Comparison of ENCODE assay signal across 7 mouse cellular contexts in genomic region chr6:37398943-37399342, GRCm38 (mm10). TPM values are rescaled to one million over a fixed set of nuclear protein-coding genes. Genes with fewer than 3 reads are reported as not detected.
DNase-seq lines count a peak whose midpoint lies in the region; ATAC-seq and TF ChIP-seq lines count a peak whose summit lies in the region.

No protein-coding gene starts in this region.

- DNase-seq in CH12.LX (ENCODE audit: extremely low read depth): peak; percentile 54
- no peak for DNase-seq in thymus, postnatal 14 days
- no peak for DNase-seq in adipocyte (ENCODE audit: low spot score)

- H3K4me3 ChIP-seq in C2C12 (ENCODE audit: insufficient read depth, poor library complexity, severe bottlenecking) (no peak overlapping the region), CH12.LX (replicated peaks in 1 of 3; ENCODE audit: low read depth in 2 of 3, low read length in 2 of 3, poor library complexity in 1 of 3) (no peak overlapping the region)
- H3K4me3 ChIP-seq in heart, embryonic 11.5 days (ENCODE audit: low read depth, low read length): no peak overlapping the region
- no peak overlapping the region for H3K4me3 ChIP-seq in liver, embryonic 15.5 days (replicated peaks)

- H3K79me2 ChIP-seq in C2C12 (ENCODE audit: control insufficient read depth, insufficient read depth): peaks cover 18% of the 10 kb centered on the region
- peaks cover 14% of the 10 kb centered on the region for H3K79me2 ChIP-seq in CH12.LX (replicated peaks; ENCODE audit: control insufficient read depth, extremely low read depth, insufficient read depth, poor library complexity, severe bottlenecking)

- no peak overlapping the region for H3K9ac ChIP-seq in CH12.LX (ENCODE audit: insufficient read depth, low read depth)
- H3K9ac ChIP-seq in heart, embryonic 11.5 days (ENCODE audit: low read depth, low read length): 0 out of 2 replicates have a peak overlapping the region, but pooled peaks have one; percentile 28
- H3K9ac ChIP-seq in liver, embryonic 15.5 days: no peak overlapping the region

- ATAC-seq in heart, embryonic 11.5 days (replicated peaks; ENCODE audit: insufficient number of reproducible peaks, low FRiP score, low TSS enrichment): peak; percentile 20; the same call in 1 of the 2 replicates
- 0 out of 2 replicates have a peak, but pooled peaks have one; percentile 7 for ATAC-seq in liver, embryonic 15.5 days (ENCODE audit: insufficient read depth)
- no peak for ATAC-seq in erythroblast, adult 5-6 weeks (replicated peaks; ENCODE audit: low FRiP score, poor library complexity, severe bottlenecking)

- H3K79me3 ChIP-seq in C2C12 (ENCODE audit: low read depth): peaks cover 1% of the 10 kb centered on the region

- TF ChIP-seq EP300 in CH12.LX (IDR thresholded peaks at IDR 0.05; ENCODE audit: low read length): peak; percentile 55

- H3K9me3 ChIP-seq in CH12.LX (replicated peaks; ENCODE audit: low read length): no peaks in the 10 kb centered on the region
- H3K9me3 ChIP-seq in heart, embryonic 11.5 days (replicated peaks; ENCODE audit: control insufficient read depth, low read length): no peaks in the 10 kb centered on the region
- no peaks in the 10 kb centered on the region for H3K9me3 ChIP-seq in liver, embryonic 15.5 days (replicated peaks)

- no peak for TF ChIP-seq POLR2A in CH12.LX (IDR thresholded peaks at IDR 0.05; ENCODE audit: low read depth, low read length)

- 13% methylated on average over 10 of the region's 10 CpGs for WGBS in heart, embryonic 11.5 days (ENCODE audit: insufficient replicate concordance)
- WGBS in liver, embryonic 15.5 days (ENCODE audit: insufficient replicate concordance): 54% methylated on average over 10 of the region's 10 CpGs

- in situ Hi-C loops in CH12.LX (cut with MboI; ENCODE audit: low pct_ligation_motif_present, low pct_unique_long_range_greater_than_20kb, low sequenced_read_pairs): no loop called here

- H3ac ChIP-seq in C2C12 (ENCODE audit: control insufficient read depth, insufficient read length, low read depth): no peak overlapping the region

- TF ChIP-seq CTCF in C2C12 (IDR thresholded peaks at IDR 0.05; ENCODE audit: control insufficient read depth, insufficient read depth, insufficient read length) (no peak), CH12.LX (conservative IDR thresholded peaks at IDR 0.05 in 1 of 2, IDR thresholded peaks at IDR 0.05 in 1 of 2; ENCODE audit: low read depth in 2 of 2, low read length in 2 of 2) (no peak)

- peaks cover 28 to 48% of the 10 kb centered on the region in 2 experiments for H3K4me1 ChIP-seq in CH12.LX (ENCODE audit: control insufficient read depth in 1 of 2, insufficient read depth in 2 of 2)
- peaks cover 84% of the 10 kb centered on the region for H3K4me1 ChIP-seq in heart, embryonic 11.5 days (ENCODE audit: control insufficient read depth, insufficient read depth, low read length)
- H3K4me1 ChIP-seq in liver, embryonic 15.5 days (replicated peaks): peaks cover 50% of the 10 kb centered on the region

- peak overlapping the region; percentile 33 for H3K4me2 ChIP-seq in CH12.LX (ENCODE audit: insufficient read depth, low read depth, poor library complexity, severe bottlenecking)
- peak overlapping the region; percentile 27 for H3K4me2 ChIP-seq in heart, embryonic 11.5 days
- H3K4me2 ChIP-seq in liver, embryonic 15.5 days: no peak overlapping the region

- H3K27ac ChIP-seq in CH12.LX (ENCODE audit: insufficient read depth, low read depth): peak overlapping the region; percentile 42
- peak overlapping the region; percentile 87 for H3K27ac ChIP-seq in heart, embryonic 11.5 days (ENCODE audit: low read depth, low read length)
- H3K27ac ChIP-seq in liver, embryonic 15.5 days (replicated peaks): 0 out of 2 replicates have a peak overlapping the region, but pooled peaks have one; percentile 7

- H3K27me3 ChIP-seq in C2C12 (ENCODE audit: control insufficient read depth, insufficient read depth, insufficient read length): no peaks in the 10 kb centered on the region
- no peaks in the 10 kb centered on the region for H3K27me3 ChIP-seq in CH12.LX (replicated peaks)
- no peaks in the 10 kb centered on the region for H3K27me3 ChIP-seq in heart, embryonic 11.5 days (ENCODE audit: control insufficient read depth, insufficient read depth, low read length)
- H3K27me3 ChIP-seq in liver, embryonic 15.5 days: no peaks in the 10 kb centered on the region

- dilution Hi-C loops in CH12.LX (cut with MboI; ENCODE audit: extremely low pct_ligation_motif_present, extremely low pct_unique_long_range_greater_than_20kb, low sequenced_read_pairs): no loop called here

- TF ChIP-seq RAD21 in CH12.LX (IDR thresholded peaks at IDR 0.05; ENCODE audit: low read depth, low read length): no peak

- no peaks in the 10 kb centered on the region for H3K36me3 ChIP-seq in C2C12 (ENCODE audit: control insufficient read depth, insufficient read depth)
- H3K36me3 ChIP-seq in CH12.LX (replicated peaks in 1 of 2; ENCODE audit: control insufficient read depth in 1 of 2, insufficient read depth in 1 of 2, low read length in 1 of 2): peaks cover 0 to 22% of the 10 kb centered on the region in 2 experiments
- H3K36me3 ChIP-seq in heart, embryonic 11.5 days (ENCODE audit: control insufficient read depth, insufficient read depth, low read length): no peaks in the 10 kb centered on the region
- H3K36me3 ChIP-seq in liver, embryonic 15.5 days (replicated peaks): no peaks in the 10 kb centered on the region

TF ChIP-seq in C2C12, 6 proteins besides CTCF, POLR2A, EP300 and RAD21:
- TF ChIP-seq MAX (IDR thresholded peaks at IDR 0.05) (peak; percentile 46), MYOG (IDR thresholded peaks at IDR 0.05; ENCODE audit: control insufficient read depth, extremely low read depth, insufficient read length) (no peak), USF1 (IDR thresholded peaks at IDR 0.05; ENCODE audit: low read depth) (no peak), FOSL1 (IDR thresholded peaks at IDR 0.05; ENCODE audit: insufficient read depth, low read length, poor library complexity, severe bottlenecking) (peak; percentile 78), CEBPB (IDR thresholded peaks at IDR 0.05; ENCODE audit: low read depth) (no peak), MYOD1 (IDR thresholded peaks at IDR 0.05; ENCODE audit: control insufficient read depth, insufficient read length, low read depth) (peak; percentile 96)

TF ChIP-seq in CH12.LX, 34 proteins besides CTCF, POLR2A, EP300 and RAD21:
- TF ChIP-seq BHLHE40 (IDR thresholded peaks at IDR 0.05; ENCODE audit: low read depth, low read length): peak; percentile 80
- TF ChIP-seq KAT2A (IDR thresholded peaks at IDR 0.05; ENCODE audit: insufficient replicate concordance, low read length): no peak
- TF ChIP-seq UBTF (IDR thresholded peaks at IDR 0.05; ENCODE audit: low read depth, low read length): no peak
- no peak for TF ChIP-seq ZMIZ1 (IDR thresholded peaks at IDR 0.05; ENCODE audit: low read depth, low read length)
- TF ChIP-seq CHD2 (IDR thresholded peaks at IDR 0.05; ENCODE audit: low read length): no peak
- no peak for TF ChIP-seq ZKSCAN1 (IDR thresholded peaks at IDR 0.05; ENCODE audit: borderline replicate concordance, low read depth, low read length)
- no peak for TF ChIP-seq RCOR1 (conservative IDR thresholded peaks at IDR 0.05; ENCODE audit: low read depth, low read length)
- peak; percentile 40; the same call in 1 of the 2 replicates for TF ChIP-seq JUN (IDR thresholded peaks at IDR 0.05; ENCODE audit: insufficient read depth, low read depth, low read length)
- TF ChIP-seq ELF1 (IDR thresholded peaks at IDR 0.05; ENCODE audit: low read depth, low read length): peak; percentile 48
- TF ChIP-seq IRF4 (IDR thresholded peaks at IDR 0.05; ENCODE audit: low read depth, low read length): peak; percentile 63
- TF ChIP-seq MAZ (IDR thresholded peaks at IDR 0.05; ENCODE audit: low read depth, low read length): peak; percentile 60; the same call in 1 of the 2 replicates
- peak; percentile 78 for TF ChIP-seq ETS1 (conservative IDR thresholded peaks at IDR 0.05; ENCODE audit: low read depth, low read length)
- TF ChIP-seq NRF1 (IDR thresholded peaks at IDR 0.05; ENCODE audit: low read depth, low read length): peak; percentile 31; the same call in 1 of the 2 replicates
- 0 out of 2 replicates have a peak, but pooled peaks have one; percentile 47 for TF ChIP-seq SIN3A (IDR thresholded peaks at IDR 0.05; ENCODE audit: low read length)

RNA-seq across cellular contexts. Expression of gene Creb3l2, which starts 43.0 kb away (rescaled TPM):
- 8.8 TPM for polyA plus RNA-seq in C2C12 (2012; fragmentation: generic; extraction: Trizol)
- 7.0 and 8.7 TPM in 2 replicates for total RNA-seq in CH12.LX (2012; rRNA removed)
- total RNA-seq in CH12.LX (2014; rRNA removed): 1.3 and 1.5 TPM in 2 replicates
- polyA plus RNA-seq in CH12.LX (2012; ENCODE audit: insufficient read length, low read depth): 6.6 and 8.5 TPM in 2 replicates
- polyA plus RNA-seq in heart, embryonic 11.5 days (2014; fragmentation: Nextera tagmentation; extraction: Ambion mirVana): 42.9 and 52.9 TPM in 2 replicates
- polyA plus RNA-seq in liver, embryonic 15.5 days (2015; fragmentation: Nextera tagmentation; extraction: Ambion mirVana): 3.0 and 3.8 TPM in 2 replicates
- total RNA-seq in erythroblast, adult 5-6 weeks (2015; ENCODE audit: low replicate concordance): 2.5 and 2.9 TPM in 2 replicates
- 0.70 and 1.1 TPM in 2 replicates for total RNA-seq in erythroblast, adult 5-6 weeks (2017; ENCODE audit: low replicate concordance)

Comparison
In these comparisons a context has a peak if more than half of its experiments do, and no peak if none do; other contexts are left out.
1. H3K27ac ChIP-seq: peak in every context shown above with its lines; median percentile 87 in heart, embryonic 11.5 days; 42 in CH12.LX; 7 in liver, embryonic 15.5 days.